Mouse (Mus musculus) neural tube, postnatal 0 days (tissue): ENCODE results near the gene Nsun2. TPM values are rescaled to one million over a fixed set of nuclear protein-coding genes. Genes with fewer than 3 reads are reported as not detected.

Source experiments
- polyA plus RNA-seq: library from polyadenylated mRNA; unstranded; fragments of >200 nt; fragmentation: Nextera tagmentation; extraction: Ambion mirVana; gene quantifications from 2 replicates; pipeline ENCODE4 v1.2.1, GENCODE M21; 2015

Gene Nsun2
- 61.1 and 62.2 TPM in 2 replicates for polyA plus RNA-seq

GRCm38 (mm10) chr13:69533405-69534333, at the start of gene Nsun2:
Nsun2 (plus strand) TSS chr13:69533746.

GRCm38 (mm10) chr13:69534334-69534653, 748 bp downstream of the Nsun2 start, which contains the start of gene Tent4a:
Tent4a (minus strand) TSS chr13:69534617.

GRCm38 (mm10) chr13:69611398-69612174, 78.0 kb downstream of the Nsun2 start, which contains the start of gene Srd5a1:
Srd5a1 (minus strand) TSS chr13:69611442.

Other genes starting within 250 kb of the Nsun2 start
- 5.8 and 6.2 TPM in 2 replicates for gene Tent4a, start 871 bp downstream of the Nsun2 start, polyA plus RNA-seq
- gene Srd5a1, start 77.7 kb downstream of the Nsun2 start, polyA plus RNA-seq: 35.7 and 39.4 TPM in 2 replicates
- gene Ube2ql1, start 206.1 kb downstream of the Nsun2 start, polyA plus RNA-seq: 43.8 TPM in 2 replicates